Mouse (Mus musculus): Measurements from ENCODE around the gene Nrarp.

The Nrarp gene

DNA sequence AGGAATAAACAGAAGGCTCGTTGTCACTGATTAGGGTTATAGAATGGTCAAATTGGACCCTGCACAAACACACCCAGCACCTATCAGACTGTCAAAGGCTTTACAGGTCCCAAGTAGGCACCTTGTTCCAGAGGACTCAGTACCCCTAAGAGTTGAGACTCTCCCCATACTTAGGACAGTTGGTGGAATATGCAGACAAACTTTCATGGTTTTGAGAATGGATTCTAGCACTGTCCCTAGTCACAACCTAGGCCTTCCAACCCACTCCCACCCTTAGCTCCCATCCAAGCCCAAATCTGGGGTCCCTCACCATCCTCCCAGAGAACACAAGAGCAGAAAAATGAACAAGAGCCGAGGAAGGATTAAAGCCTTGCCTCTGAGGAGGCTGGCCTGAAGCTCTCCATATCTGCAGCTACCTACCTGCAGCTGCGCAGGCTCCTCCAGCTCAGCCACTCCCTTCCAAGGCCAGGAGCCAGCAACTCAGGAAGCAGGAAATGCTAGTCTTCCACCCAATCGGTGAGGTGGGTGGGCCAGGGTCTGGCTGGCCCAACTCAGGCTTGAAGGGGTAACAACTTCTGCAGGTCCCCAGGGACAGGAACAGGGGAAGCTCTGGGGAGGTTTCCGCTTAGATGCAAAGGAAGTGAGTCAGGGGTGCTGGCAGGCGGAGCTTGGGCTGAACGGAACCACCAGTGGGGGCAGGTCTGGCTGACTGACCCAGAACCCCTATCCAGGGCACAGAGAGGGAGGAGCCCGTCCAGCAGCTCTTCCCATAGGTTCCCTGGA, 15.8 kb downstream of the Nrarp start, which contains the start of gene Tor4a:
Gene Tor4a (minus strand): TSS at position 715 of the 783 bp plus-strand sequence.
- no peak for DNase-seq

GRCm38 (mm10) chr2:25197191-25197590, 16.6 kb downstream of the Nrarp start:
- no peak for DNase-seq

- no peak for DNase-seq
Observed at GRCm38 (mm10) chr2:25197946-25198345, 17.4 kb downstream of the Nrarp start.

DNA sequence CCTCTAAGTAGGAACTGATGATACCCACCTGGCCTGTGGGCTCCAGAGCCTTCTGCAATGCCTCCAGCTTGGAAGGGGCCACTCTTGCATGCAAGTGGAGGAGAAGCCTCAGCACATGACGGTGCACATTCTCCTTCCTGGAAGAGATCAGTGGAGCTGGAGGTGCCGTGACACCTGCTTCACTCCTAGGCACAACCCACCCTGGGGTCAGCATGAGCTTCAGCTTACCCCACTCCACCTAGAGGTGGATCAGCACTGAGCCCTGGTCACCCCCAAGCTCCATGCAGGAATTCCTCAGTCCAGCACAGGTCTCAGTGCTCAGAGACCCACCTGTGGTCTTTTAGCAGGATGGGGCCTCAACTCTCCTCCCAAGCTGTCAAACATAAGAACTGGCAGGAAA, 20.1 kb downstream of the Nrarp start:
- DNase-seq: no peak

DNA sequence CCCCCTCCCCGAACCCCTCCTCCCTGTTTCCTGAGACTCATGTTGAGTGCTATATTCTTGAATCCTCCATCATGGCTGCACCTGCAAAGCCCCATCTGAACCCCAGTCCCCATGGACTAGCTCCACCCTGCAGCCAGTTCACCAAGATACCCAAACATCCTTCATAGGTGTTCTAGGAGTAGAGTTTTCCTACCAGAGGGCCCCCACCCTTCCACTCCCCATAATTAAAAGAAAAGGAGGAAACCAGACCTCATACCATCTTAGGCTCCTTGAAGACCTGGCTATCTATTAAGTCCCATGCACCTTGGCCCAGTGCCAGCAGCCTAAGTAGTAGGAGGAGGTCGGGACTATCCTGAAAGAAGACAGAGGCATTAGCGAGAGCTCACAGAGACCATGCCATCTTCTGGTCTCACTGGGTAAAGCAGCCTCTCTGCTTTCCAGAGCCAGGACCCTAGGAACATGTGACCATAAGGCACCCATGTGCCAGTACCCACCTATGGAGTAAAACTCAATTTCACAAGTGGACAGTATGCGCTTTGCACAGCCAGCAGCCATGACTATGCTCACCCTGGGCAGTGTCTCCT, 23.2 kb downstream of the Nrarp start:
- DNase-seq: no peak

DNA sequence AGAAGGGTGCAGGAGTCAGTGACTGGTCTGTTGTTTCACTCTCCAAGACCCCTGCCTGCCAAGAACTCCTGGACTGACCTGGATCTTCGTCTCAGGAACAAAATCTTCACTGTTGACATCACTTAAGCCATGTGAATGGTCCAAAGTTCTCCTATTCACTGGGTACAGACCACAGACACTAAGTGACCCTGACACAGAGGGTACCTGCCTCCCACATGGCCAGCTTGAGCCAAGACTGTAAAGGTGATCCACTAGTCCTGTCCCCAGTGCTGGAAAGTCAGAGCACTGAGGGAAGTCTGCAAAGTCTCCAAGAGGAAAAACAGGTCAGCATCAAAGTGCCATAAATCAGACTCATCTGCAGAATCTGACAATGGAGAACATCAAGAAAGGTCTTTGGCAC, 27.0 kb downstream of the Nrarp start:
- DNase-seq: no peak

DNA sequence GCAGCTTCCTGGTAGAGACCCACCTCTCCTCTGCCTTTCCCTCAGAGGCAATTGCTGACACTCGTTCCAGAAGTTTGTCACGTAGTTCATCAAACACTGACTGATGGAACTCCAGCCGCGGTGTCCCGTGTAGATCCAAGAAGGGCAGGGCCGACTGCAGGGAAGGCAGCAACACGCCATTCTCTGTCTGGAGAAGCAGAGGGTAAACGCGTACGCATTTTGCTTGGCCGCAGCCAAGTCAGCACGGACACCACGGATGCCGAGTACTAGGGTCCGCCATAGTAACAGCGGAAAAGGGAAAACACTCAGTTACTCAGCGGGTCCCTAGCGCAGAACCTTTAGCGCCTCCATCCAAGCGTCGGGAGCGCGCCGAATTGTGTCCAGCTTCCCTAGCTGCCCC, 30.1 kb downstream of the Nrarp start:
- no peak for DNase-seq

- DNase-seq: peak; percentile 87
Observed at GRCm38 (mm10) chr2:25211121-25211670, 30.6 kb downstream of the Nrarp start, which contains the start of gene Nelfb. Gene Nelfb, minus strand, starts transcription at chr2:25211489.

DNA sequence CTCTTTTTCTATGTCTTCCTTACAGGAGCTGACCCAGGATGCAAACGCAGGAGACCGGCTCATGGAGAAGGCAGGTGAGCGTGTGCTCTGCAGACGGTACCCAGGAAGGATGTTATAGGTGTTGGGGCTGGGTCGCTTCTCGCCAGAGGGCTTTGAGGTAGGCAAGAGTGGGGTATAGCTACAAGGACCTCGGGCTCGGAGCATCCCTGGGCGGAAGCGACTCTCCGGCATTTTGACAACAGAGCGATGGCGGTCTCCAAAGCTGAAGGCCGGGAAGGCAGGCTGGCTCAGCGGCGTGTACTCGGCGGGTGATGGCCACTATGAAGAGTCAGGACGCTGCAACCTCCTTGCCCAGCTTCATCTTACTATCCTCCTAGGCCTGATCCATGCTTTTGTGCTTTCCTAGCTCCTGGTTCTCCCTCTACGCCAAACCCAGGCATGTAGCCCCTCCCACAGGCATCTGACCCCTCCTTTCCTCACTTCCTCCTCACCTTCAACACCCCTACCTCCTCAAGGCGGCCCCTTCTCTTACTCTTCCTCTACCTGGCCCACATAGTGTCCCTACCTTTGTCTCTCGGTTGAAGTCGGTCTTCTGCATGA, 32.8 kb downstream of the Nrarp start:
- no peak for DNase-seq

- no peak for DNase-seq
Observed at GRCm38 (mm10) chr2:25214444-25214843, 33.9 kb downstream of the Nrarp start, which contains the start of gene Stpg3. Gene Stpg3, minus strand, starts transcription at chr2:25214637.

DNA sequence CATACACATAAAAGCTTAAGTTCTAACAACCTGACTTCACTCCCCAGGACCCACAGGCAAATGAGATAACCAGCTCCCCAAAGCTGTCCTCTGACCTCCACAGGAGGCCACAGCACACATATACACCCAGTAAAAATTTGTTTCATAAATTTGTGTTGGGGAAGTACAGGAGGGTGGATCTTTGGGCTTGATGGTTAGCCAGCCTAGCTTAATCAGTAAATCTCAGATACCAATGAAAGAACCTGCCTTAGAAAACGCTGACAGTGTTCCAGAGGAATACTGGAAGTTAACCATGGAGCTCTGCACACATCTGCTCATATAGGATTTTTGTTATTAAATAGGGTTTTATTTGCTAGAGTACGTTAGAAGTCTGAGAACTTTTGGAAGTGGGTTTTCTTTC, 37.1 kb downstream of the Nrarp start:
- no peak for DNase-seq

GRCm38 (mm10) chr2:25218445-25218844, 37.9 kb downstream of the Nrarp start, which contains the start of gene Fam166a:
Gene Fam166a, plus strand, starts transcription at chr2:25218745.
- DNase-seq: no peak

DNA sequence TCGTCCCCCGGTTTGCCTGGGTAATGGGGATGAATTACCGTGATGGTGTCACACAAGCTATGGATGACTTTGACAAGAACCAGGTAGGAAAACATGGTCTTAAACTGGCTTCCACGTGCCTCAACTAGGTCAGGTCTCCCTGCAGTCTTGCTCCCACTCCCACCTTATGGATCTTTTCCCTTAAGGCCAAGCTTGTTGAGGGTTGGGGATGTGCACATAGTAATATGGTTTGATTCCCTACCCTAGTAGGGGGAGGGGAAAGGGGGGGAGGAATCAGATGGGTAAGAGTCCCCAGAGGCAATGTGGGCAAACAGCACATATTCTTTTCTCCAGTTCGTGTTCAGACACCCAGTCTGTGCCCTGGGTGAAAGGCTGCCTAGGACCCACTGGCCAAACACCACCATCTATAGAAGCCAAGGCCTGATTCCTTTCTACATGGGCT, 40.8 kb downstream of the Nrarp start:
- DNase-seq: no peak

GRCm38 (mm10) chr2:25223681-25224491, 43.3 kb downstream of the Nrarp start:
- DNase-seq: peak; percentile 86

DNA sequence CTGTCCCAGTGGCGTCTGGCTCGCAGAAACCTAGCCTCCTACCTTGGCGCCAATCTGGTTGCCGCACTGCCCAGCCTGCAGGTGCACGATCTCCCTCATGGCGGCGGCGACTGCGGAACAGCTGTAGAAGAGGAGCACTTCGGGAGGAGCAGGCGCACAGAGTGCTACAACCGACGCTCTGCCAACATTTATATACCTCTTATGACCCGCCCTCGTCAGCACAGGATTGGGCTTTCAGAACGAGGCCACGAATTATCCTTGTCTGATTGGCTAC, 43.9 kb downstream of the Nrarp start, which contains the start of gene Tubb4b:
Gene Tubb4b (minus strand): TSS at position 211 of the 274 bp plus-strand sequence.
- DNase-seq: no peak

DNA sequence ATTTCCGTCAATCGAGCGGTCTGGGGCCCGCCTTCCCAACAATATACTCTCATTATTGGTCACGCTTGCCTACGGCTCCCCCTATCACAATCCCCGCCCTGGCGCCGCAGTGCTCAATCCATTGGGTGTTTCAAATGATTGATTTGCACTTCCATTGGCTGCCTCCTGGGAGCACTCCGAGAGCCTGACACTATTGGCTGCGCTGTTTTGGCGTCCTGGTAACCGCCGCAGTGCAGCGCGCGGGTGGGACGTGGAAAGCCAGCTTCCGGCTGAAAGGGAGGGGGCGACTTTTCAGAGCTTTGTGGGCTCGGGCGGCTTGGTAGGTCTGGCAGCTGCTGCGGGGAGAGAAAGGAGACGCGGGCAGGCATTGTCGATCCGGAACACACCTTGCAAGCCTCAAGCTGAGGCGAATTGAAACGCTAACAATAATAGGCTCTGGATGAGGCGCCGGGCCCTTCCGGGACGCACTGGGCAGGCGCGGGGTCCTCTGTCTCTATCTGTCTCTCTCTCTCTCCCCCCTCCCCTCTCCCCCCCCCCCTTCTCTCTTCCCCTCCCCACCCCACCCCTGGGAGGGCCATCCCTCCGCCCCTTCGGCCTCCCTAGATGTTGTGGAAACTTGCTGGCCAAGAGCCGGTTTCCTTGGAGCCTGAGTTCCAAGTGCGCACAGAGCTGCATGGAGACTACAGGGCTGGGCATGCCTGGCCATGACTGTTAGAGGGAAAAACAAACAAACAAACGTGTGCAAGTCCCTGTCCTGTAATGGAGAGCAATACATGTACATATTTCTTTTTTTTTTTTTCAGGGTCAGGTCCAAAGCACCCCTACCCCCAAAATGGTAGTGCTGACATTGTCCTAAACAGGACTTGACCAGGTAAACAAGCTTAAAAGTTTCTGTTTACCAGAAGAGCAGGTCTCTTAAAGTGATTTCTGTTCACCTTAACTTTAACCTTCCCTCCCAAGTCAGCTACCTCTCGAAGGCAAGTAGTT, 44.5 kb downstream of the Nrarp start:
- DNase-seq: peak; percentile 100

DNA sequence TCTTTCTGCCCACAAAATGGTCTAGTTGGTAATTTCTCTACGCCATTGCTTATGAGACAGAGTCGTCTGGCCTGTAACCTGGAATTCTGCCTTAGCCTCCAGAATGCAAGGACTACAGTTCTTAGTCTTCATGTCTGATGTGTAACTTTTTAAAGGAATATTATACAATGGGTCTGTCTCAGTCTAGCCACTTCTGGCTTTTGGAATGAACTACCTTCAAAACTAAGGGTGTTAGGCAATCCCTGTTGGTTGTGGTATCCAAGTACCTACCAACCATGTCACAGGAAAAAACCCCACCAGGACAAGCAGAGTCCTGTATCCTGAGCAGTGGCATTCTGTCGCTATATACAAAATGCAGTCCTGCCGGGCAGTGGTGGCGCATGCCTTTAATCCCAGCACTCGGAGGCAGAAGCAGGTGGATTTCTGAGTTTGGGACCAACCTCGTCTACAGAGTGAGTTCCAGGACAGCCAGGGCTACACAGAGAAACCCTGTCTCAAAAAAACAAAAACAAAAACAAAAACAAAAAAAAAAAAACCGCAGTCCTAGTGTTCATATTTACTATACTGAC, 45.3 kb downstream of the Nrarp start:
- DNase-seq: peak; percentile 45

DNA sequence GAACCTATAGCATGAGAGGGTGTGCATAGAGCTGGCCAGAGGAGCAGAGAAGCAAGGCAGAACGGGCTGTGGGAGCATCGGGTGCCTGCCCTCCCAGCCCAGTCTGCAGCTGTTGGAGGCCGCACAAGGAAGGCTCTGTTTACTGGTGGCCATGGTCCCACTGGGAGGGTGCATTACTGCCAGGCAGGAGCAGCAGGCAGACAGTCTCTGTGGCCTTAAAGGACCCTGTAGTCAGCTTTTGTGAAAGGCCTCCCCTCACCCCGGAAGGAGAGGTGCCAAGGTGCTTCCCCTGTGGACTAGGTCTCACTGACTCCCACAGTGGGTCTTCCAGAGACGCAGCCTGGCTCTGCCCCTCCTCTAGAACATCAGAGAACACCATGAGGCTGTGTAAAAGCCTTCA, 46.3 kb downstream of the Nrarp start:
- peak; percentile 72 for DNase-seq

GRCm38 (mm10) chr2:25227406-25227805, 46.8 kb downstream of the Nrarp start:
- DNase-seq: no peak

DNA sequence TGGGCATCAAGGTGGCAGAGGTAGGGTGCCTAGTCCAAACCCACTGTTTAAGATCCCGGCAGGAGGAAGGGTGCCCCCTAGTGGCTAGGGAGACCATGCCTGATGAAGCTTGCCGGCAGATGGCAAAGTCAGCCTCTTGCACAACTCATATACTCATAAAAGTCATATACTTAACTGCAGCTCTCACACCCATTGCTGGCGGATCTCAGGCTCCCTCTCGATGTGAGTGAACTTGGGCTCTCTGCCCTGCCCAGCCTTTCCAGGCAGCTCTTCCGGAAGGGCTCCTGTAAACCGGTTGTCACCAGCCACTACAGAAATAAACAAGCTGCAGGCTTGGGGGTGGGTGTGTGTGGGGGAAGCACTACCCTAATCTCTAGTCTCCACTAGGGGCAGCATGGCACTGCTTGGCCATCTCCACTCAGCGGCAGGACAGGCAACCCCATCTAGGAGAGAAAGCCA, 47.9 kb downstream of the Nrarp start:
- peak; percentile 93 for DNase-seq

DNA sequence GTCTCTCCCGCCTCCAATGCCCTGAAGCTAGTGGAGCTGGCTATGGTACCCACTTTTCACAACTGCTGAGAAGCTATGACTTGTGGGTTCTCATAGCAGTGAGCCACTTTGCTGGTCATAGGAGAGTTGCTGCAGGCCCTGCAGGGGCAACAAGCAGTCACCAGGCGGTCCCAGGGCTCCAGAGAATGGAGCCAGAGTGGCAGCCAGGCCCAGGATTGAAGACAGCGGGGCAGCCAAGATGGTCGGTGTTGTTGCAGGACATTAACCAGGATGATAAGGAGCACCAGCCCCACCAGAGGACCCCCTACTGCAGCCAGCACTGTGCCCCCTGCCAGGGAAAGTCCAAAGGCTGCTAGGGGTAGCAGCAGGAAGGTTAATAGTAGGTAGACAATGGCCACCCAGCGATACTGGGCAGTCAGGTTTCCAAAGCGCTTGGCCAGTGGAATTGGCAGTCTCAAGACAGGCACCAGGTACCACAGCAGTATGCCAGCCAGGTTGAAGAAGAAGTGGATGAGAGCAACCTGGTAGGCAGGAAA, 48.5 kb downstream of the Nrarp start:
- DNase-seq: peak; percentile 70
